Mouse (Mus musculus) hindbrain, embryonic 12.5 days (tissue): ENCODE results near the gene Coa4. TPM values are rescaled to one million over a fixed set of nuclear protein-coding genes. Genes with fewer than 3 reads are reported as not detected.

ENCODE experiments used
- ATAC-seq: fragments of 200-750 bp; cut with Nextera tagmentation; 2 replicates; pipeline ENCODE4 v1.8.0; 2017; ENCODE audit warnings: moderate TSS enrichment; ENCODE audit not compliant: low FRiP score
- H3K27ac ChIP-seq: fragments of 300-500 bp; sonication (generic); 2 replicates; pipeline ENCODE4 v1.5.1; 2016; ENCODE audit warnings: mild to moderate bottlenecking
- H3K27me3 ChIP-seq: fragments of 300-500 bp; sonication (generic); 2 replicates; pipeline ENCODE4 v1.6.1; 2016; ENCODE audit warnings: mild to moderate bottlenecking
- H3K36me3 ChIP-seq: fragments of 300-500 bp; sonication (generic); 2 replicates; pipeline ENCODE4 v1.6.1; 2016; ENCODE audit warnings: mild to moderate bottlenecking
- H3K4me1 ChIP-seq: fragments of 300-500 bp; sonication (generic); 2 replicates; pipeline ENCODE4 v1.6.1; 2016
- H3K4me2 ChIP-seq: fragments of 300-500 bp; sonication (generic); replicated peaks from 2 replicates; pipeline ENCODE4 v1.6.1; 2016; ENCODE audit warnings: mild to moderate bottlenecking
- H3K4me3 ChIP-seq: fragments of 300-500 bp; sonication (generic); 2 replicates; pipeline ENCODE4 v1.5.1; 2016; ENCODE audit warnings: mild to moderate bottlenecking
- H3K9ac ChIP-seq: fragments of 300-500 bp; sonication (generic); 2 replicates; pipeline ENCODE4 v1.6.1; 2016; ENCODE audit warnings: mild to moderate bottlenecking, moderate library complexity
- H3K9me3 ChIP-seq: fragments of 300-500 bp; sonication (generic); replicated peaks from 2 replicates; pipeline ENCODE4 v1.6.1; 2016; ENCODE audit warnings: mild to moderate bottlenecking
- WGBS: fragments of 180-500 bp; shearing (Covaris S2); methylation state at CpG from one replicate; pipeline ENCODE4 v1.1.7; 2016; 5-methylcytosine and 5-hydroxymethylcytosine counted together
- polyA plus RNA-seq: library from polyadenylated mRNA; unstranded; fragments of >200 nt; fragmentation: Nextera tagmentation; extraction: Ambion mirVana; gene quantifications from 2 replicates; pipeline ENCODE4 v1.2.1, GENCODE M21; 2016

The Coa4 gene
- polyA plus RNA-seq, 1 experiment from 2014 or later, result 15.6 TPM

DNA sequence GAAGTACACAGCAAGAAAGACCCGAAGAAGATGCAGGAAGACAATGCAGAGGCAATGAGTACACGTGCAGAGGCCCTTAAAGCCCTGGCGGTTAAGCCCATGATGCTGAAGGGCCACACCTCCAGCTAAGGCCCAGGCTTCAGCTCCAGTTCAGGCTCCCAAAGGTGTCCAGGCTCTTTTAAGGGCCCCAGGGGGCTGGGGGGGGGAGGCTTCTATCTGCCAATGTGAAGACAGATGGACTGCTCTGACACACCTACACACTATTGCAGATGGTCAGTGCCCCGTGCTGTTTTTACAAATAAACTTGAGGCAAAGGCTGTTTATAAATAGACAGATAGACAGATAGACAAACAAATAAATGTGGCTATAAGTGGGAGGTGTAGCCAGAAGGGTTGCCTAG, 35.2 kb downstream of the Coa4 start:
- Histone ChIP-seq H3K27ac (no peak overlapping the region), H3K4me2 (no peak overlapping the region), H3K36me3 (peaks cover 7% of the 10 kb centered on the region; the same call in 1 of the 2 replicates), H3K4me3 (no peak overlapping the region), H3K9ac (no peak overlapping the region), H3K9me3 (no peaks in the 10 kb centered on the region), H3K4me1 (no peaks in the 10 kb centered on the region), H3K27me3 (no peaks in the 10 kb centered on the region)
- no peak for ATAC-seq
- WGBS, result 82% methylated on average over 4 of the region's 4 CpGs

DNA sequence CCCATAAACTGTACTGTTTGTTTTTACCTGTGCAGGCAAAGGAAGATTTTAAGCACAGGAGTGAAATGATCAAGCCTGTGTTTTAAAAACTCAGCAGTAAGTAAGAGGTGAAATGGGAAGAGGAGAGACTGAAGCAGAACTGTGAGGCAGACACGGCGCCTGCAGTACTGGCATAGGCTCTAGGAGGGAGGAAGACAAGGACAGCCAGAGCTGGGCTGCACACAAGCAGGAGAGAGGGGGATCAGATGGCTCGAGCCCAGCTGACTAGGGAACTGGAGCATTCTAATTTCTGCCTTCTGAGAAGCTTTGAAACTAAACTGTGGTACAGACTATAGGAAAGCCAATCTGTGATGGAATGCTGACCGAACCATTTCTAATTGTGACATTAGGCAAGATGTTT, 35.8 kb downstream of the Coa4 start:
- Histone ChIP-seq H3K27ac (no peak overlapping the region), H3K27me3 (no peaks in the 10 kb centered on the region), H3K4me2 (no peak overlapping the region), H3K4me3 (no peak overlapping the region), H3K9me3 (no peaks in the 10 kb centered on the region), H3K9ac (no peak overlapping the region), H3K36me3 (peaks cover 3% of the 10 kb centered on the region; the same call in 1 of the 2 replicates), H3K4me1 (no peaks in the 10 kb centered on the region)
- WGBS, result 82% methylated on average over 4 of the region's 4 CpGs
- ATAC-seq, result no peak

DNA sequence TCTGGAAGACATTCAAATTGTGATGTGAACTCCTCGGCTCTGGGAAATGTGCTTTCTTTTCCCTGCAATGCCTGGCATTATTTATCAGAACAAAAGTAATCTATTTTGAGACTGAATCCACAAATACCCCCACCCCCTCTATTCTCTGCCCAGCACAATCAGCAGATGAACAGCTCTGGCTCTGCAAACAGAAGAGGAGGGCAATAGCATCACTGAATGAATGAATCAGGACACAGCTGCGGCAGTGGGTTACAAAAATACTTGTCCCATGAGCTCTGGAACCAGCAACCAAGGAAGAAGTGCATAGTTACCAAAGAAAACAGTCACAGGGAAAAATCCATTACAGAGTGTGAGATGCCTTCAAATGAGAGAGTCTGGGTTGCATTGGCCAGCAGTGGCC, 41.9 kb downstream of the Coa4 start:
- no peak for ATAC-seq
- H3K4me1 ChIP-seq, result peaks cover 3% of the 10 kb centered on the region
- H3K36me3 ChIP-seq, result no peaks in the 10 kb centered on the region
- WGBS, result 66% methylated on average over 2 of the region's 2 CpGs
- no peak overlapping the region for H3K4me3 ChIP-seq
- no peaks in the 10 kb centered on the region for H3K27me3 ChIP-seq
- no peaks in the 10 kb centered on the region for H3K9me3 ChIP-seq
- no peak overlapping the region for H3K27ac ChIP-seq
- H3K9ac ChIP-seq, result no peak overlapping the region
- H3K4me2 ChIP-seq, result no peak overlapping the region

- peak overlapping the region; percentile 63 for H3K4me2 ChIP-seq
- H3K9me3 ChIP-seq, result no peaks in the 10 kb centered on the region
- 41% methylated on average over 7 of the region's 7 CpGs for WGBS
- H3K4me1 ChIP-seq, result peaks cover 3% of the 10 kb centered on the region
- H3K4me3 ChIP-seq, result peak overlapping the region; percentile 49
- H3K36me3 ChIP-seq, result no peaks in the 10 kb centered on the region
- no peaks in the 10 kb centered on the region for H3K27me3 ChIP-seq
- no peak for ATAC-seq
- H3K9ac ChIP-seq, result peak overlapping the region; percentile 78
- H3K27ac ChIP-seq, result no peak overlapping the region
These were observed 45.4 kb downstream of the Coa4 start for GRCm38 (mm10) chr7:100582235-100582634.

DNA sequence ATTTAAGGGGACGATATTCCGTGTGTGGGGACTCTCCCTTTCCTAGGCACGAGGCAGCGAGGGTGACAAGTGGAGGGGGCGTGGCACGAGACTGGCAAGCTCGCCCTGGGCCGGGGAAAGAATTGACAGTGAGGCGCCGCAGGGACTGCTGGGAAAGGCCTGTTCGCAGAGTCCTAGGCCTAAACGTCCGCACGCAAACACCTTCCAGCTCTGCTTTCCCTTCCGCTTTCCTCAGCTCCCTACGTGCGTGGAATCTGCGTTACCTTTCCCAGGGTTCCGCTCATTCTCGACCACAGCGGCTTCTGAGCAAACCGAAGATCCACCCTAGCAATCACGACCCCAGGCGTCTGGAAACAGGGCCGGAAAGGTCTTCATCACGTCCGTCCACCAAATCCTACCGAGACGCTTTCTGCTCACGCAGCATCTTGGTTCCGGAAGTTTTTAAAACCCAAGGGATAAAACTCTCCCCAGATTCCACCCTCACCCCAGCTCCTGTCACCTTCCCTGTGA, 45.9 kb downstream of the Coa4 start:
- peak overlapping the region; percentile 63 for H3K4me2 ChIP-seq
- H3K27me3 ChIP-seq, result no peaks in the 10 kb centered on the region
- H3K4me3 ChIP-seq, result peak overlapping the region; percentile 49
- H3K27ac ChIP-seq, result peak overlapping the region; percentile 93
- no peaks in the 10 kb centered on the region for H3K36me3 ChIP-seq
- H3K9ac ChIP-seq, result peak overlapping the region; percentile 78
- peaks cover 3% of the 10 kb centered on the region for H3K4me1 ChIP-seq
- H3K9me3 ChIP-seq, result no peaks in the 10 kb centered on the region
- peak; percentile 90 for ATAC-seq
- WGBS, result under 1% methylated on average over 31 of the region's 31 CpGs

DNA sequence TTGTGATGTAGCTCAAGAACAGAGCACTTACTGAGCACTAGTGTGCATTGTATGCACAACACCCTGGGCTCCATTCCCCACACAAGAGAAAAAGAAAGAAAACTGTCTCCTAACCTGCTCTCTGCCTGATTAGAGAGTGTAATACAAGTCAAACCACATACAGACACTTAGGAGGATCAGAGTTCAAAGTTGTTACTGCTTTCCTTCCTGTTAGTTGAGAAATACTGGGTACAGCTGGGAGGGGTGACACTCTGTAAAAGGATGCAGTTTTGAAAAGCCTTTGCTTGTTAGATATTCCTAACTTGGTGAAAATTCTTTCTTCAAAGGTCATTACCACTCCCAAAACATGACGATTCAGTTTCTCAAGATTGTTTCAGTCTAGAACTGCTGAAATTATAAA, 52.9 kb downstream of the Coa4 start:
- Histone ChIP-seq H3K27ac (no peak overlapping the region), H3K9ac (no peak overlapping the region), H3K4me1 (0 out of 2 replicates have a peak, but pooled peaks cover 2% of the 10 kb centered on the region), H3K4me3 (no peak overlapping the region), H3K36me3 (no peaks in the 10 kb centered on the region), H3K27me3 (no peaks in the 10 kb centered on the region; the same call in 1 of the 2 replicates), H3K9me3 (no peaks in the 10 kb centered on the region), H3K4me2 (no peak overlapping the region)
- WGBS, result 76% methylated on average over 1 of the region's 1 CpGs
- no peak for ATAC-seq

Other genes with a start within 250 kb of the Coa4 start
- 33.2 and 37.4 TPM in 2 replicates for gene C2cd3, start 164.8 kb upstream of the Coa4 start, polyA plus RNA-seq
- 102 and 111 TPM in 2 replicates for gene Ppme1, start 164.8 kb upstream of the Coa4 start, polyA plus RNA-seq
- gene Ucp3, start 64.1 kb upstream of the Coa4 start, polyA plus RNA-seq, result not detected in 2 replicates
- gene Ucp2, start 43.7 kb upstream of the Coa4 start, polyA plus RNA-seq, result 123 and 130 TPM in 2 replicates
- gene Dnajb13, start 22.1 kb upstream of the Coa4 start, polyA plus RNA-seq, result 5.0 and 8.2 TPM in 2 replicates
- gene Rab6a, start 70.3 kb downstream of the Coa4 start, polyA plus RNA-seq, result 194 and 218 TPM in 2 replicates
- 62.3 and 64.6 TPM in 2 replicates for gene Mrpl48, start 71.2 kb downstream of the Coa4 start, polyA plus RNA-seq
- gene Plekhb1, start 125.3 kb downstream of the Coa4 start, polyA plus RNA-seq, result 10.5 and 16.9 TPM in 2 replicates
- 64.7 and 67.2 TPM in 2 replicates for gene Fam168a, start 169.6 kb downstream of the Coa4 start, polyA plus RNA-seq